Mouse (Mus musculus) midbrain, embryonic 16.5 days (tissue): ENCODE data around the gene Dstn. TPM values are rescaled to one million over a fixed set of nuclear protein-coding genes. Genes with fewer than 3 reads are reported as not detected.

Experiments
- ATAC-seq: fragments of 200-750 bp; cut with Nextera tagmentation; 2 replicates; pipeline ENCODE4 v1.8.0; 2017; ENCODE audit warnings: moderate TSS enrichment
- H3K27ac ChIP-seq: fragments of 300-500 bp; sonication (generic); 2 replicates; pipeline ENCODE4 v1.5.1; 2014; ENCODE audit warnings: mild to moderate bottlenecking, low read length, mixed read lengths
- H3K27me3 ChIP-seq: fragments of 300-500 bp; sonication (generic); 2 replicates; pipeline ENCODE4 v1.6.1; 2014; ENCODE audit warnings: low read depth, low read length, mixed read lengths; ENCODE audit not compliant: control insufficient read depth, insufficient read depth
- H3K36me3 ChIP-seq: fragments of 300-500 bp; sonication (generic); 2 replicates; pipeline ENCODE4 v1.6.1; 2014; ENCODE audit warnings: mild to moderate bottlenecking, low read length, moderate library complexity, mixed read lengths; ENCODE audit not compliant: control insufficient read depth, insufficient read depth
- H3K4me1 ChIP-seq: fragments of 300-500 bp; sonication (generic); 2 replicates; pipeline ENCODE4 v1.6.1; 2014; ENCODE audit warnings: mild to moderate bottlenecking, low read length, mixed read lengths; ENCODE audit not compliant: control insufficient read depth, insufficient read depth
- H3K4me2 ChIP-seq: fragments of 300-500 bp; sonication (generic); 2 replicates; pipeline ENCODE4 v1.6.1; 2014; ENCODE audit warnings: mild to moderate bottlenecking, low read length, mixed read lengths
- H3K4me3 ChIP-seq: fragments of 300-500 bp; sonication (generic); 2 replicates; pipeline ENCODE4 v1.5.1; 2014; ENCODE audit warnings: low read depth, mild to moderate bottlenecking, low read length, moderate library complexity, mixed read lengths
- H3K9ac ChIP-seq: fragments of 300-500 bp; sonication (generic); 2 replicates; pipeline ENCODE4 v1.6.1; 2014; ENCODE audit warnings: low read depth, low read length, mixed read lengths
- H3K9me3 ChIP-seq: fragments of 300-500 bp; sonication (generic); replicated peaks from 2 replicates; pipeline ENCODE4 v1.6.1; 2014; ENCODE audit warnings: mild to moderate bottlenecking, low read length, mixed read lengths; ENCODE audit not compliant: control insufficient read depth, poor library complexity, severe bottlenecking
- WGBS: fragments of 180-500 bp; shearing (Covaris S2); extraction: QIAGEN DNeasy Blood & Tissue Kit; methylation state at CpG from one replicate; pipeline ENCODE4 v1.1.7; 2014; 5-methylcytosine and 5-hydroxymethylcytosine counted together
- polyA plus RNA-seq: library from polyadenylated mRNA; unstranded; fragments of >200 nt; fragmentation: Nextera tagmentation; extraction: Ambion mirVana; gene quantifications from 2 replicates; pipeline ENCODE4 v1.2.1, GENCODE M21; 2015

The Dstn gene
- polyA plus RNA-seq, 1 experiment from 2014 or later: 431 TPM

- H3K9me3 ChIP-seq: no peaks in the 10 kb centered on the region
- ATAC-seq: no peak
- no peaks in the 10 kb centered on the region for H3K36me3 ChIP-seq
- no peak overlapping the region for H3K9ac ChIP-seq
- 85% methylated on average over 12 of the region's 12 CpGs for WGBS
- H3K27ac ChIP-seq: no peak overlapping the region
- no peaks in the 10 kb centered on the region for H3K27me3 ChIP-seq
- H3K4me3 ChIP-seq: no peak overlapping the region
- H3K4me2 ChIP-seq: no peak overlapping the region
- 0 out of 2 replicates have a peak, but pooled peaks cover 7% of the 10 kb centered on the region for H3K4me1 ChIP-seq
Observed at GRCm38 (mm10) chr2:143932340-143932873, 17.3 kb downstream of the Dstn start.

- 82% methylated on average over 5 of the region's 5 CpGs for WGBS
Observed at GRCm38 (mm10) chr2:143933516-143933915, 18.4 kb downstream of the Dstn start.

GRCm38 (mm10) chr2:143934439-143934838 lies 19.3 kb downstream of the Dstn start:
- Histone ChIP-seq H3K36me3 (no peaks in the 10 kb centered on the region), H3K27ac (no peak overlapping the region), H3K4me2 (no peak overlapping the region), H3K27me3 (no peaks in the 10 kb centered on the region), H3K9me3 (no peaks in the 10 kb centered on the region), H3K4me1 (0 out of 2 replicates have a peak, but pooled peaks cover 7% of the 10 kb centered on the region), H3K4me3 (no peak overlapping the region), H3K9ac (no peak overlapping the region)
- no peak for ATAC-seq
- 95% methylated on average over 8 of the region's 8 CpGs for WGBS

More at GRCm38 (mm10) chr2:143933516-143933915, 18.4 kb downstream of the Dstn start:
- no peaks in the 10 kb centered on the region for H3K27me3 ChIP-seq
- no peak overlapping the region for H3K27ac ChIP-seq
- no peak overlapping the region for H3K4me3 ChIP-seq
- no peak overlapping the region for H3K9ac ChIP-seq
- no peaks in the 10 kb centered on the region for H3K36me3 ChIP-seq
- H3K4me2 ChIP-seq: no peak overlapping the region
- no peaks in the 10 kb centered on the region for H3K9me3 ChIP-seq
- no peak for ATAC-seq
- 0 out of 2 replicates have a peak, but pooled peaks cover 7% of the 10 kb centered on the region for H3K4me1 ChIP-seq

- ATAC-seq: no peak
- Histone ChIP-seq H3K36me3 (peaks cover 13% of the 10 kb centered on the region), H3K4me3 (no peak overlapping the region), H3K27ac (no peak overlapping the region), H3K9ac (no peak overlapping the region), H3K9me3 (no peaks in the 10 kb centered on the region), H3K4me1 (0 out of 2 replicates have a peak, but pooled peaks cover 3% of the 10 kb centered on the region), H3K27me3 (no peaks in the 10 kb centered on the region), H3K4me2 (no peak overlapping the region)
- 60% methylated on average over 2 of the region's 2 CpGs for WGBS
Observed at GRCm38 (mm10) chr2:143937861-143938260, 22.7 kb downstream of the Dstn start.

GRCm38 (mm10) chr2:143940406-143940805 lies 25.3 kb downstream of the Dstn start:
- no peak overlapping the region for H3K9ac ChIP-seq
- H3K9me3 ChIP-seq: no peaks in the 10 kb centered on the region
- H3K36me3 ChIP-seq: peaks cover 25% of the 10 kb centered on the region
- no peak overlapping the region for H3K27ac ChIP-seq
- 95% methylated on average over 5 of the region's 5 CpGs for WGBS
- H3K4me2 ChIP-seq: no peak overlapping the region
- H3K4me1 ChIP-seq: 0 out of 2 replicates have a peak, but pooled peaks cover 3% of the 10 kb centered on the region
- H3K27me3 ChIP-seq: no peaks in the 10 kb centered on the region
- H3K4me3 ChIP-seq: no peak overlapping the region
- ATAC-seq: no peak

GRCm38 (mm10) chr2:143944796-143945195 lies 29.7 kb downstream of the Dstn start:
- Histone ChIP-seq H3K36me3 (peaks cover 29% of the 10 kb centered on the region), H3K9ac (no peak overlapping the region), H3K9me3 (no peaks in the 10 kb centered on the region), H3K4me2 (no peak overlapping the region), H3K4me3 (no peak overlapping the region), H3K4me1 (no peaks in the 10 kb centered on the region), H3K27ac (no peak overlapping the region), H3K27me3 (no peaks in the 10 kb centered on the region)
- 96% methylated on average over 3 of the region's 3 CpGs for WGBS
- no peak for ATAC-seq

- Histone ChIP-seq H3K27me3 (no peaks in the 10 kb centered on the region), H3K9ac (no peak overlapping the region), H3K4me2 (no peak overlapping the region), H3K4me3 (no peak overlapping the region), H3K4me1 (no peaks in the 10 kb centered on the region), H3K9me3 (no peaks in the 10 kb centered on the region), H3K27ac (no peak overlapping the region), H3K36me3 (peaks cover 26% of the 10 kb centered on the region)
- ATAC-seq: no peak
- WGBS: 94% methylated on average over 7 of the region's 7 CpGs
Observed at GRCm38 (mm10) chr2:143945466-143946075, 30.5 kb downstream of the Dstn start.

GRCm38 (mm10) chr2:143946399-143946798 lies 31.3 kb downstream of the Dstn start:
- 87% methylated on average over 2 of the region's 2 CpGs for WGBS
- Histone ChIP-seq H3K27ac (no peak overlapping the region), H3K36me3 (peaks cover 30% of the 10 kb centered on the region), H3K9me3 (no peaks in the 10 kb centered on the region), H3K27me3 (no peaks in the 10 kb centered on the region), H3K9ac (no peak overlapping the region), H3K4me3 (no peak overlapping the region), H3K4me2 (no peak overlapping the region), H3K4me1 (no peaks in the 10 kb centered on the region)
- ATAC-seq: no peak

GRCm38 (mm10) chr2:143947981-143948380 lies 32.9 kb downstream of the Dstn start:
- H3K27ac ChIP-seq: no peak overlapping the region
- peaks cover 28% of the 10 kb centered on the region for H3K36me3 ChIP-seq

More at GRCm38 (mm10) chr2:143947981-143948380, 32.9 kb downstream of the Dstn start:
- H3K4me1 ChIP-seq: no peaks in the 10 kb centered on the region
- 92% methylated on average over 3 of the region's 3 CpGs for WGBS
- no peak overlapping the region for H3K9ac ChIP-seq
- no peak overlapping the region for H3K4me3 ChIP-seq
- no peaks in the 10 kb centered on the region for H3K9me3 ChIP-seq
- ATAC-seq: no peak
- no peaks in the 10 kb centered on the region for H3K27me3 ChIP-seq
- no peak overlapping the region for H3K4me2 ChIP-seq
